Comparison of ENCODE assay signal across 8 mouse cellular contexts in the genomic region with DNA sequence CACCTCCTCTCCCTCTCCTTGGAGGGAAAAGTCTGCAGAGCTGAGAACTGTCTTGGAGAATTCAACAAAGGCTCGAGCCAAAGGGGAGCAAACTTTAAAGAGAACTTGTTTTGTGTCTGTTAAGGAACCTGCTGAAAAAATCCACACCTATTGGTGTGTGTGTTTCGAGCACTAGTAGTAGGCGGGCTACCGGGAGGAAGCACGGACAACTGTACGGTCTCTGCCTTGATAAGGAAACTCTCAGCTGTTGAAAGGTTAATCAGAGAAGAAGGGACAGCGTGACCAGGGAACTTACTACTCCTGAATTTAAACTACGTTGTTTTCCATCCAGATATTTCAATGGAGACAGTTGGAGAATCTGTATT.
DNase-seq lines count a peak whose midpoint lies in the region; ATAC-seq lines count a peak whose summit lies in the region.

No protein-coding gene starts in this region.

- peaks cover 23% of the 10 kb centered on the region for H3K36me3 ChIP-seq in forebrain, embryonic 10.5 days (replicated peaks)
- H3K36me3 ChIP-seq in liver, embryonic 11.5 days (ENCODE audit: control insufficient read depth, insufficient read depth, low read length): peaks cover 2% of the 10 kb centered on the region; the same call in 1 of the 2 replicates
- no peaks in the 10 kb centered on the region for H3K36me3 ChIP-seq in stomach, embryonic 16.5 days (ENCODE audit: control insufficient read depth, insufficient read depth, low read length)

- H3K27ac ChIP-seq in forebrain, embryonic 10.5 days: peak overlapping the region; percentile 94
- peak overlapping the region; percentile 94 for H3K27ac ChIP-seq in liver, embryonic 11.5 days (ENCODE audit: low read depth, low read length)
- peak overlapping the region; percentile 99 for H3K27ac ChIP-seq in stomach, embryonic 16.5 days (ENCODE audit: low read length)

- H3K9me3 ChIP-seq in forebrain, embryonic 10.5 days: no peaks in the 10 kb centered on the region
- no peaks in the 10 kb centered on the region for H3K9me3 ChIP-seq in liver, embryonic 11.5 days (ENCODE audit: control insufficient read depth, low read length)
- H3K9me3 ChIP-seq in stomach, embryonic 16.5 days (replicated peaks; ENCODE audit: control insufficient read depth, low read length): no peaks in the 10 kb centered on the region

- DNase-seq in cerebellum, adult 11 months: no peak
- peak; percentile 21 to 23 for DNase-seq in B cell, adult 2 months
- no peak for DNase-seq in forebrain, embryonic 10.5 days (ENCODE audit: extremely low spot score, low spot score)
- no peak for DNase-seq in liver, embryonic 11.5 days (ENCODE audit: low spot score)
- no peak for DNase-seq in cerebellum, adult 9-10 months
- DNase-seq in ovary, adult 18-20 months (ENCODE audit: low spot score): no peak

- under 1% methylated on average over 8 of the region's 8 CpGs for WGBS in forebrain, embryonic 10.5 days
- WGBS in liver, embryonic 11.5 days: under 1% methylated on average over 8 of the region's 8 CpGs
- WGBS in stomach, embryonic 16.5 days: 0% methylated on average over 8 of the region's 8 CpGs

- peaks cover 99% of the 10 kb centered on the region for H3K4me1 ChIP-seq in forebrain, embryonic 10.5 days
- peaks cover 67% of the 10 kb centered on the region for H3K4me1 ChIP-seq in liver, embryonic 11.5 days (replicated peaks; ENCODE audit: control insufficient read depth, insufficient read depth, low read length)
- peaks cover 40% of the 10 kb centered on the region for H3K4me1 ChIP-seq in stomach, embryonic 16.5 days (ENCODE audit: control insufficient read depth, insufficient read depth, low read length)

- peak overlapping the region; percentile 59 for H3K4me3 ChIP-seq in forebrain, embryonic 10.5 days
- peak overlapping the region; percentile 67 for H3K4me3 ChIP-seq in liver, embryonic 11.5 days (ENCODE audit: low read depth, low read length)
- peak overlapping the region; percentile 61 for H3K4me3 ChIP-seq in stomach, embryonic 16.5 days (replicated peaks; ENCODE audit: low read length)

- H3K9ac ChIP-seq in liver, embryonic 11.5 days (ENCODE audit: low read depth, low read length): peak overlapping the region; percentile 86
- peak overlapping the region; percentile 81 for H3K9ac ChIP-seq in stomach, embryonic 16.5 days (ENCODE audit: low read length)

- H3K27me3 ChIP-seq in forebrain, embryonic 10.5 days (ENCODE audit: poor library complexity, severe bottlenecking): no peaks in the 10 kb centered on the region
- no peaks in the 10 kb centered on the region for H3K27me3 ChIP-seq in liver, embryonic 11.5 days (replicated peaks; ENCODE audit: control insufficient read depth, insufficient read depth, low read length)
- H3K27me3 ChIP-seq in stomach, embryonic 16.5 days (ENCODE audit: control insufficient read depth, insufficient read depth, low read length): no peaks in the 10 kb centered on the region

- peak; percentile 16; the same call in 1 of the 2 replicates for ATAC-seq in cerebellum, adult (ENCODE audit: insufficient number of reproducible peaks, low FRiP score, low TSS enrichment)
- ATAC-seq in liver, embryonic 11.5 days (replicated peaks; ENCODE audit: low FRiP score): peak; percentile 65
- peak; percentile 26 for ATAC-seq in stomach, embryonic 16.5 days (ENCODE audit: insufficient read depth, low FRiP score)

- peak overlapping the region; percentile 84 for H3K4me2 ChIP-seq in liver, embryonic 11.5 days
- peak overlapping the region; percentile 64 for H3K4me2 ChIP-seq in stomach, embryonic 16.5 days (ENCODE audit: low read depth, low read length)

Comparison
In these comparisons a context has a peak if more than half of its experiments do, and no peak if none do; other contexts are left out.
1. DNase-seq: peak in B cell, adult 2 months (2 of 2); none in cerebellum, adult 11 months (single experiment), forebrain, embryonic 10.5 days (single experiment), liver, embryonic 11.5 days (single experiment), cerebellum, adult 9-10 months (single experiment) and ovary, adult 18-20 months (single experiment).
2. Peak in every context shown above with its lines, with median percentiles within 50 percentile points of each other: ATAC-seq, H3K27ac ChIP-seq and H3K4me3 ChIP-seq.